Mouse (Mus musculus): ENCODE measurements at regions not wholly inside any gene's neighbourhood (a gene's known extent, or its start where the extent isn't known, plus 50 kb on each side); places are given as distances from the start of the nearest gene placed in this dataset.

- Histone ChIP-seq H3K9me3 (no peaks in the 10 kb centered on the region), H3K4me1 (no peaks in the 10 kb centered on the region), H3K27ac (replicated peaks) (no peak overlapping the region), H3K4me3 (no peak overlapping the region), H3K4me2 (replicated peaks) (no peak overlapping the region), H3K9ac (replicated peaks) (no peak overlapping the region), H3K27me3 (no peaks in the 10 kb centered on the region), H3K36me3 (no peaks in the 10 kb centered on the region)
- WGBS, result 73% methylated on average over 1 of the region's 1 CpGs
- no peak for ATAC-seq (replicated peaks)
These were observed 503.3 kb downstream of the Tmem132b start for GRCm38 (mm10) chr5:126034846-126035245.

DNA sequence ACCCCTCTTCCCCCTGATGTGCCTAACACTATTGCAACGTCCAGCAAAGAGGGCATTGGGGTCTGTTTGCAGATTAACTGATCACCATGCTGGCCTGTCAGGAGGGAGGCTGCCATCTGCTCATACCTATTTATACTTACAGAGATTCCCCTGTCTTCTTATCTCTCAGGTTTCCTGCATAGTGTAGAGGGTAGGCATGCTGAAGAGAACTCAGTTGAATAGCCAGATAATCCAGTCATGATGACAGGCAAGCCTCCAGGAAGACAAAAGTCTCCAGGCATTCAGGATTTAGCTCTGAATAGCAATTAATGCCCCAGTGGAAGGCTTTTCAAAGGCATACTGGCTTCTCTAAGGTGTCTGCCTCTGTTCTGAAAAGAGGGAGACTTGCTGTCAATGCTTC lies 505.1 kb downstream of the Tmem132b start:
- Histone ChIP-seq H3K4me2 (replicated peaks) (no peak overlapping the region), H3K9ac (replicated peaks) (no peak overlapping the region), H3K4me3 (no peak overlapping the region), H3K27me3 (no peaks in the 10 kb centered on the region), H3K4me1 (no peaks in the 10 kb centered on the region), H3K36me3 (no peaks in the 10 kb centered on the region), H3K27ac (replicated peaks) (no peak overlapping the region), H3K9me3 (no peaks in the 10 kb centered on the region)
- 3% methylated on average over 1 of the region's 1 CpGs for WGBS
- no peak for ATAC-seq (replicated peaks)

DNA sequence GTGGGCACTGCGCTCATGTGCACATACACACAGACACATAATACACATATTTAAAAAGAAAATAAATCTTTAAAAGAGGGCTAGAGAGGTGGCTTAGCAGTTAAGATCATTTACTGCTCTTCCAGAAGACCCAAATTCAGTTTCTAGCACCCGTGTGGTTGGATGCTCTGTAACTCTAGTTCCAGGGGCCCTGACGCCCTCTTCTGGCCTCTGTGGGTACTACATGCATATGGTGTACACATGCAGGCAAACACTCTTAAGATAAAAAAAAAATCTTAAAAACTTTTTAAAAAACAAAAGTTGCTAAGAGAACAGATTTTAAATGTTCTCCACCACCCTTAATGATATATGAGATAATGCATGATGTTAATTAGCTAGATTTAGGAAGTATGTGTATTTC lies 514.2 kb downstream of the Tmem132b start:
- WGBS, result 90% methylated on average over 3 of the region's 3 CpGs

GRCm38 (mm10) chr5:126063644-126064043 lies 532.1 kb downstream of the Tmem132b start:
- H3K27me3 ChIP-seq, result no peaks in the 10 kb centered on the region
- H3K4me3 ChIP-seq, result no peak overlapping the region
- no peaks in the 10 kb centered on the region for H3K4me1 ChIP-seq
- H3K36me3 ChIP-seq, result no peaks in the 10 kb centered on the region
- no peak overlapping the region for H3K4me2 ChIP-seq (replicated peaks)
- 0 out of 2 replicates have a peak, but pooled peaks cover 5% of the 10 kb centered on the region for H3K9me3 ChIP-seq
- H3K9ac ChIP-seq (replicated peaks), result no peak overlapping the region
- no peak overlapping the region for H3K27ac ChIP-seq (replicated peaks)
- ATAC-seq (replicated peaks), result no peak

More for the DNA sequence above, 514.2 kb downstream of the Tmem132b start:
- H3K27me3 ChIP-seq, result no peaks in the 10 kb centered on the region
- no peak overlapping the region for H3K27ac ChIP-seq (replicated peaks)
- H3K36me3 ChIP-seq, result no peaks in the 10 kb centered on the region
- no peak overlapping the region for H3K9ac ChIP-seq (replicated peaks)
- no peaks in the 10 kb centered on the region; the same call in 1 of the 2 replicates for H3K9me3 ChIP-seq
- no peak for ATAC-seq (replicated peaks)
- H3K4me1 ChIP-seq, result no peaks in the 10 kb centered on the region
- no peak overlapping the region for H3K4me3 ChIP-seq
- H3K4me2 ChIP-seq (replicated peaks), result no peak overlapping the region

DNA sequence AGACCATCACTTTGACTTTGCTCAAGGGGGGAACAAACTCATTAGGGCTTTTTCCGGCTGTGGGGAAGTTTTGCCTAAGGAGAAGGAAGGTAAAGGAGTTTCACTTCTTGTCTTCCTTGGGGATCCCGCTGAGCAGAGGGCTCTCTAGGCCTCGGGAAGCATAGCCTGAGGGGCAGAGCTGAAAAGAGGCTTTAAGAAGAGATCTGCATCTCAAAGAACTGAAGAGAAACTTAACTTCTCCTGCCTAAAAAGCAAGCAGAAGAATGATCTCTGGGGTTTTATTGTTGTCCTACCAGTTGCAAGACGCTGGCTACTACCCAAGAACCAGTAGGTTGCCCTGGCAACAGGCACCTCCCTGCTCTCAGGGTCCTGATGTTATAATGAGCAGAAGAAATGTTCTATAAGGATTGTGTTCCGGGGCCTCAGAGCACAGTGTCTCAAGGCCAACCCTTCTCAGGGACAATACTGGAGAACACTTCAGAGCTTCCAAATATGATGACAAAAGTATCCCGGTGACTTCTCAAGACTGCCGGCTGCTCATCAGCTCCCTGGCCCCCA lies 547.8 kb downstream of the Tmem132b start:
- H3K4me2 ChIP-seq (replicated peaks), result no peak overlapping the region
- no peak overlapping the region for H3K4me3 ChIP-seq
- H3K36me3 ChIP-seq, result no peaks in the 10 kb centered on the region
- no peak overlapping the region for H3K9ac ChIP-seq (replicated peaks)
- H3K27ac ChIP-seq (replicated peaks), result no peak overlapping the region
- no peaks in the 10 kb centered on the region for H3K27me3 ChIP-seq
- H3K9me3 ChIP-seq, result no peaks in the 10 kb centered on the region
- H3K4me1 ChIP-seq, result peaks cover 6% of the 10 kb centered on the region
- ATAC-seq (replicated peaks), result no peak
- 7% methylated on average over 7 of the region's 7 CpGs for WGBS

DNA sequence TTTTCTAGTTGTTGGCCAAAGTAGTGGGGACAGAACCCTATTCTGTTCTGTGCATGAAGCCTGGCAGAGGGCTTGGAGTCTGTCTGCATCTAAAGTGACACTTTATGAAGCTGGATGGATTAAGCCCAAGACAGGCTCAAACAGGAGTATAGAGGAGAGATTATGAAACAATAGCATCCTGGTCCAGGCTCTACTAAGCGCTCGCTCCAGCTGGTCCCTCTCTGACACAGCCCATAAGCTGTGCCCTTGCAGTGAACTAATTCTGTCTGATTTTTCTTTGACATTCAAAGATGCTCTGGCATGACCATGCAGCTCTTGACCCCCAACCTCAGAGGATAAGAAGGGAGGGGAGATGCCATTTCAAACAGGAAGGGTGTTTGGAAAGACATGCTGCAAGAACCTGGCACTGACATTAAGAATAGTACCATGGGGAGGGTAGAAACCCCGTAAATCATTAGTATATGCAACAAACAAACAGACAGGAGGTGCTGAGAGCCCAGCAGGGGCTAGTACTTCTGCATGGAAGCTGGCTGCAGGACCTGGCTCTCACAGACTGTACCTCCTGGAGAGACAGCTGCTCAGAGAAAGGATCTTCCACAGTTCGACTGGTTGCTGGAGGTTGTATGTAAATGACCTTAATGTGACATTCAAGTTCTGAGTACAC lies 556.8 kb downstream of the Tmem132b start:
- Histone ChIP-seq H3K27ac (replicated peaks) (no peak overlapping the region; the same call in 1 of the 2 replicates), H3K9me3 (no peaks in the 10 kb centered on the region), H3K9ac (replicated peaks) (no peak overlapping the region), H3K27me3 (no peaks in the 10 kb centered on the region), H3K4me3 (no peak overlapping the region), H3K4me2 (replicated peaks) (no peak overlapping the region), H3K4me1 (peaks cover 11% of the 10 kb centered on the region), H3K36me3 (no peaks in the 10 kb centered on the region)
- ATAC-seq (replicated peaks), result no peak
- WGBS, result 33% methylated on average over 4 of the region's 4 CpGs

DNA sequence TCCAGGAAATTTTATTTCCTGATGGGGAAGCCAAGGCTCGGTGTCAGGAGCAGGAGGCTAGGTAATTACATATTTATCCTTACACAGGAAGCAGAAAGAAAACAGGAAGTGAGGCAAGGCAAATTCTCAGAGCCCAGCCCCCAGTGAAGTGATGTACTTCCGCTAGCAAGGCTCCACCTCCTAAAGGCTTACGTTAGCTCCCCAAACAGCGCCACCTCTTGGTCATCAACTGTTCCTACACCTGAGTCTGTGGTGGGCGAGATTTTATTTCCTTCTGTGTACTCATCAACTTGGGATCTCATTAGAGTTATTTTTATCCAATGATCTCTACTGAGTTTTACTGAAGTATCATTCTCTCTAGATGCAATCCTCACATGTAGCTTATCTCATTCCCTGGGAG lies 561.6 kb downstream of the Tmem132b start:
- Histone ChIP-seq H3K27ac (replicated peaks) (no peak overlapping the region), H3K36me3 (no peaks in the 10 kb centered on the region), H3K4me1 (peaks cover 9% of the 10 kb centered on the region), H3K27me3 (no peaks in the 10 kb centered on the region), H3K9me3 (no peaks in the 10 kb centered on the region), H3K4me3 (no peak overlapping the region), H3K9ac (replicated peaks) (no peak overlapping the region), H3K4me2 (replicated peaks) (no peak overlapping the region)
- ATAC-seq (replicated peaks), result no peak
- 90% methylated on average over 5 of the region's 5 CpGs for WGBS

- 59% methylated on average over 6 of the region's 6 CpGs for WGBS
- no peak for ATAC-seq (replicated peaks)
- no peak overlapping the region for H3K27ac ChIP-seq (replicated peaks)
These were observed 565.2 kb downstream of the Tmem132b start for GRCm38 (mm10) chr5:126096616-126097261.

DNA sequence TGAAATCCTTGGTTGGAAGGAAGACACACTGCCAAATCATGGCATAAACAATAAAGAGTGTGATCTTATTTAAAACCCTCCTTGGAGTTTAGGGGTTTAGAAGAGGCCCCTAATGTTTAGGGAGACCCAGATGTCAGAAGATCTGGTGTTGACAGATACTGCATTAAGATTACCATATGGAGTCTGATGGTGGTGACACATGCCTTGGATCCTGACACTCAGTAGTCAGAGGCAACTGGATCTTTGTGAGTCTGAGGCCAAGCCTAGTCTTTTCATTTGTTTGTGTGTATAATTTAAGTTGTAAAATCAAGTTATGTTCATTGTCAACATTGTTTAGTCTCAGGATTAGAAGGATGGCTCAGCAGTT lies 565.7 kb downstream of the Tmem132b start:
- Histone ChIP-seq H3K9ac (replicated peaks) (no peak overlapping the region), H3K27ac (replicated peaks) (no peak overlapping the region), H3K4me2 (replicated peaks) (no peak overlapping the region), H3K4me3 (no peak overlapping the region), H3K9me3 (no peaks in the 10 kb centered on the region), H3K36me3 (no peaks in the 10 kb centered on the region), H3K4me1 (no peaks in the 10 kb centered on the region), H3K27me3 (no peaks in the 10 kb centered on the region)
- peak; percentile 64 for ATAC-seq (replicated peaks)

More at GRCm38 (mm10) chr5:126096616-126097261, 565.2 kb downstream of the Tmem132b start:
- Histone ChIP-seq H3K36me3 (no peaks in the 10 kb centered on the region), H3K4me2 (replicated peaks) (no peak overlapping the region), H3K27me3 (no peaks in the 10 kb centered on the region), H3K9ac (replicated peaks) (no peak overlapping the region), H3K9me3 (no peaks in the 10 kb centered on the region), H3K4me3 (no peak overlapping the region), H3K4me1 (no peaks in the 10 kb centered on the region)

DNA sequence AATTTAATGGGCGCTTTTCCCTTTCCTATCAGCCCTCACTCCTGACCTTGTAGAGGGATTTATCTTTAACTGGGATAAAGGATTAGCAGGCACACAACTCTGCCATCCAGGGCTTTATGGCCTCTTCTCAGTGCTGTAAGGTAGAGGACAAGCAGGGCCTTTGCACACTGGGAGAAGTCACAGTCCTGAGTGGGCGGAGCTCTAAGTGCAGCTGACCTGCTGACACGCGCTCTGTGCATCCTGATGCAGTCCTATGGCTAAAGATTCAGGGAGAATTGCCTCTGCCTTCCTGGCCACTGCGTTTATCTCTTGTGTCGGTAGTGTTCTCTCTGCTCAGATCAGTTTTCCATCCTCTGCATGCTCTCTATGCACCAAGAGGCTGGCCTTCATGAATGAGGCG lies 566.9 kb downstream of the Tmem132b start:
- Histone ChIP-seq H3K4me2 (replicated peaks) (no peak overlapping the region), H3K4me3 (no peak overlapping the region), H3K27me3 (no peaks in the 10 kb centered on the region), H3K36me3 (no peaks in the 10 kb centered on the region), H3K9ac (replicated peaks) (no peak overlapping the region), H3K27ac (replicated peaks) (no peak overlapping the region), H3K4me1 (no peaks in the 10 kb centered on the region), H3K9me3 (no peaks in the 10 kb centered on the region)
- ATAC-seq (replicated peaks), result no peak
- 90% methylated on average over 7 of the region's 7 CpGs for whole genome bisulfite sequencing

DNA sequence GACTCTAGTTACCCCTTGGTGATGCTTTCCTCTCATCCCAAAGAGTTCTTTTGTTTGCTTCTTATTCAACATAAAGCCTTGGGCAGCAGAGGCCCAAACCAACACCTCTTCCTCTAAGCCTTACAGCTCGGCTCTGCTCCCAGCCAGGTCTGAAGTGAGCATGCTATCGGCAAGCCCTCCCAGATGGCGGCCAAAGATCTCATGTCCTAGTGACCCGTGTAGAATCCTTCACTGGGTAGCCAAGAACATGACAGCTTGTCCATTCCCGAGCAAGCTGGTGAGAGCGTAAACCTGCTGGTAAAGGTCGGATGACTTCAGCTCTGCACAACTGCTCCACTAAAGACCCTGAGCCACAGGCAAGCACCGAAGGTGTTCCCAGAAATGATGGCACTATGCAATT lies 568.4 kb downstream of the Tmem132b start:
- Histone ChIP-seq H3K27ac (replicated peaks) (no peak overlapping the region), H3K4me1 (no peaks in the 10 kb centered on the region), H3K9me3 (no peaks in the 10 kb centered on the region), H3K4me3 (no peak overlapping the region), H3K9ac (replicated peaks) (no peak overlapping the region), H3K4me2 (replicated peaks) (no peak overlapping the region), H3K27me3 (no peaks in the 10 kb centered on the region), H3K36me3 (no peaks in the 10 kb centered on the region)
- WGBS, result 89% methylated on average over 8 of the region's 8 CpGs
- ATAC-seq (replicated peaks), result no peak

- no peak for ATAC-seq (replicated peaks)
- WGBS, result 83% methylated on average over 5 of the region's 5 CpGs
- no peaks in the 10 kb centered on the region for H3K9me3 ChIP-seq
- H3K27ac ChIP-seq (replicated peaks), result no peak overlapping the region
- H3K36me3 ChIP-seq, result no peaks in the 10 kb centered on the region
- no peak overlapping the region for H3K4me3 ChIP-seq
- H3K9ac ChIP-seq (replicated peaks), result no peak overlapping the region
- no peak overlapping the region for H3K4me2 ChIP-seq (replicated peaks)
- H3K27me3 ChIP-seq, result no peaks in the 10 kb centered on the region
- H3K4me1 ChIP-seq, result no peaks in the 10 kb centered on the region
These were observed 572.9 kb downstream of the Tmem132b start for GRCm38 (mm10) chr5:126104464-126104863.

- no peak overlapping the region for H3K9ac ChIP-seq (replicated peaks)
- no peak overlapping the region for H3K27ac ChIP-seq (replicated peaks)
- H3K36me3 ChIP-seq, result no peaks in the 10 kb centered on the region
- 26% methylated on average over 1 of the region's 1 CpGs for WGBS
- no peaks in the 10 kb centered on the region for H3K9me3 ChIP-seq
- H3K27me3 ChIP-seq, result no peaks in the 10 kb centered on the region
- H3K4me3 ChIP-seq, result no peak overlapping the region
- H3K4me1 ChIP-seq, result no peaks in the 10 kb centered on the region
- no peak for ATAC-seq (replicated peaks)
- H3K4me2 ChIP-seq (replicated peaks), result no peak overlapping the region
These were observed 573.3 kb downstream of the Tmem132b start for GRCm38 (mm10) chr5:126104883-126105282.
